Mouse (Mus musculus): ENCODE data around the gene Mrpl24. TPM values are rescaled to one million over a fixed set of nuclear protein-coding genes. Genes with fewer than 3 reads are reported as not detected.

Gene Mrpl24
- polyA plus RNA-seq (2015; fragmentation: Nextera tagmentation; extraction: Ambion mirVana) = 61.6 and 66.6 TPM in 2 replicates

DNA sequence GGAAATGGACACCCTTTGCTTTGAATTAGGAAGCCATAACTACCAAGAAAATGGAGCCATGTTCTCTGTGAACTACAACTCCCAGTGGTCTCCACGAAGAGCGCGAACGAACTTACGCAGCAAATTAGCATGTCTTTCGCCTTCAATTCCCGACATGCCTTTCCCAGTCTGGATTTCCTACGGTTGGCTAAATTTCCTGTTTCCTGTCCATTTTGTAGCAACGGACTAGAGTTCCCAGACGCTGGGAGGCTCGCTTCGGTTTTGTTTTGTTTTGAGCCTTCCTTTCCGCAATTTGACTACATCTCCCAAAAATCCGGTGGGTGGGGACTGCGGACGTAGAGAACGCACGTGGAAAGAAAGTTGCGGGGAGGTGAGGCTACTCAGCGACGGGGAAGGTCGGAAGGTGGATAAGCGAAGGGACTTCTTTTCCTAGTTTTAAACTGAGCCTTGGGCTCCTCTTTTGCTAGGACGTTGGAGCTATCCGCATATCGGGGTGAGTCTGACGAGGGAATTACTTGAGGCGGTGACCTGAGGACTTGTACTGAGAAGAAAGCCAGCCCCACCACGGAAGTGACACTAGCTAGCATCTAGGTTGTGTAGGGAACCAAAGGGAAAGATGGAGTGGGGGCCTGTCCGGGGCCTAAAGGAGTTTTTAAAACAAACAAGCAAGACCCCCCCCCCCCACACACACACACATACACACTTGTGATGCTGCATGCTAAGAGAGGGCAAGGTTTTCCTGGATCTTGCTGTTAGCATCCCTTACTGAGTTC lies at the start of gene Mrpl24:
TSS of gene Mrpl24 (plus strand) at position 171 of the 773 bp plus-strand sequence.
- H3K27me3 ChIP-seq (replicated peaks; ENCODE audit: insufficient read depth, low read length) = no peaks in the 10 kb centered on the region
- DNase-seq (ENCODE audit: low spot score) = peak; percentile 98
- no peaks in the 10 kb centered on the region for H3K4me1 ChIP-seq (ENCODE audit: insufficient read depth, low read depth, low read length)
- peak within 1 kb of the TSS; percentile 59 for H3K4me3 ChIP-seq (ENCODE audit: low read depth, low read length)
- ATAC-seq = peak; percentile 94
- H3K9ac ChIP-seq (replicated peaks; ENCODE audit: low read depth) = peak within 1 kb of the TSS; percentile 64
- H3K36me3 ChIP-seq (ENCODE audit: insufficient read depth, low read length) = peaks cover 12% of the 10 kb centered on the region
- H3K27ac ChIP-seq (ENCODE audit: low read length) = peak within 1 kb of the TSS; percentile 87
- H3K9me3 ChIP-seq (ENCODE audit: low read length) = no peaks in the 10 kb centered on the region
- WGBS = under 1% methylated on average over 30 of the region's 30 CpGs
- peak within 1 kb of the TSS; percentile 65 for H3K4me2 ChIP-seq (replicated peaks; ENCODE audit: low read depth, low read length)
- TF ChIP-seq CTCF (IDR thresholded peaks at IDR 0.05) (0 out of 2 replicates have a peak, but pooled peaks have one; percentile 6), EP300 (IDR thresholded peaks at IDR 0.05) (peak; percentile 81)

DNA sequence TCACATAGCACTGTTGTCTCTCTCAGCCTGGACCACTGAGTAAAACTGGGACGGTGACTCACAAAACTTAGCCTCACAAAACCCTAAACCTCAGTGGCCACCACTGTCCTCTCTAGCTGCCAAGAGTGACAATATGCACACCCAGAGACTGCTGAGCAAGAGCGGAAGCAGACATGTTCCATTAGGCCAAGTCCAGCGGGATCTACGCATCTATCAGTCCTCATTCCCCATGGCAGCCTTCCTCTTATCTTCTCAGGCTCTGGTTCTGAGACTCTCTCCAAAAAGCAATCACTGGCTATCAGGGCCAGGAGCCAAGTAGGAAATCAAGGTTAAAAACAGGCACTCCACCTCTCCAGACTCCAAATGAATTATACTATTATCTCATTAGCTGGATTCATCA lies 41.6 kb upstream of the Mrpl24 start:
- DNase-seq (ENCODE audit: low spot score) (no peak), ATAC-seq (no peak)
- WGBS = 88% methylated on average over 4 of the region's 4 CpGs
- Histone ChIP-seq H3K27ac (ENCODE audit: low read length) (no peak overlapping the region), H3K9ac (replicated peaks; ENCODE audit: low read depth) (no peak overlapping the region), H3K4me2 (replicated peaks; ENCODE audit: low read depth, low read length) (no peak overlapping the region), H3K4me3 (ENCODE audit: low read depth, low read length) (no peak overlapping the region), H3K9me3 (ENCODE audit: low read length) (no peaks in the 10 kb centered on the region), H3K36me3 (ENCODE audit: insufficient read depth, low read length) (no peaks in the 10 kb centered on the region), H3K27me3 (replicated peaks; ENCODE audit: insufficient read depth, low read length) (no peaks in the 10 kb centered on the region), H3K4me1 (ENCODE audit: insufficient read depth, low read depth, low read length) (no peaks in the 10 kb centered on the region)
- TF ChIP-seq CTCF (IDR thresholded peaks at IDR 0.05) (no peak), EP300 (IDR thresholded peaks at IDR 0.05) (no peak)

DNA sequence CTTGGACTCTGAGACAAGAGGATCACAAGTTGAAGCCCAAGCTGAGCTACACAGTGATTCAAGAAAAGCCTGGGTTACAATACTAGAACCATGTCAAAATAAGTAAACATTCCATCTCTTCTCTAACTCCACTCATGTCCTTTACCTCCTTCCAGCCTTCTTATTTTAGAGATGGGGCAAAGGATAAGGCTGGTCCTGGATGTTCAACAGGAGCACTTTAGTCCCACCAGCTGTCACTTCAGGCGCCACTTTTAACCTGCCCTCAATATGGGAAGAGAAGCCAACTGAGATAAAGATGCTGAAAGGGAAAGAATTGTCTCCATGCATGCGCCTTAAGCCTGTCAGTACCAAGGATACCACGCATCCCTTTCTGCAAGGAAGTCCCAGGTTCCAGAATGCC lies 35.0 kb upstream of the Mrpl24 start:
- H3K4me1 ChIP-seq (ENCODE audit: insufficient read depth, low read depth, low read length) = peaks cover 15% of the 10 kb centered on the region
- H3K4me3 ChIP-seq (ENCODE audit: low read depth, low read length) = peak overlapping the region; percentile 93
- WGBS = 0% methylated on average over 3 of the region's 3 CpGs
- H3K36me3 ChIP-seq (ENCODE audit: insufficient read depth, low read length) = no peaks in the 10 kb centered on the region
- no peak for ATAC-seq
- DNase-seq (ENCODE audit: low spot score) = no peak
- TF ChIP-seq EP300 (IDR thresholded peaks at IDR 0.05) (no peak), CTCF (IDR thresholded peaks at IDR 0.05) (no peak)
- H3K4me2 ChIP-seq (replicated peaks; ENCODE audit: low read depth, low read length) = peak overlapping the region; percentile 89
- no peaks in the 10 kb centered on the region for H3K27me3 ChIP-seq (replicated peaks; ENCODE audit: insufficient read depth, low read length)
- peak overlapping the region; percentile 89 for H3K9ac ChIP-seq (replicated peaks; ENCODE audit: low read depth)
- H3K9me3 ChIP-seq (ENCODE audit: low read length) = no peaks in the 10 kb centered on the region
- peak overlapping the region; percentile 87; the same call in 1 of the 2 replicates for H3K27ac ChIP-seq (ENCODE audit: low read length)

DNA sequence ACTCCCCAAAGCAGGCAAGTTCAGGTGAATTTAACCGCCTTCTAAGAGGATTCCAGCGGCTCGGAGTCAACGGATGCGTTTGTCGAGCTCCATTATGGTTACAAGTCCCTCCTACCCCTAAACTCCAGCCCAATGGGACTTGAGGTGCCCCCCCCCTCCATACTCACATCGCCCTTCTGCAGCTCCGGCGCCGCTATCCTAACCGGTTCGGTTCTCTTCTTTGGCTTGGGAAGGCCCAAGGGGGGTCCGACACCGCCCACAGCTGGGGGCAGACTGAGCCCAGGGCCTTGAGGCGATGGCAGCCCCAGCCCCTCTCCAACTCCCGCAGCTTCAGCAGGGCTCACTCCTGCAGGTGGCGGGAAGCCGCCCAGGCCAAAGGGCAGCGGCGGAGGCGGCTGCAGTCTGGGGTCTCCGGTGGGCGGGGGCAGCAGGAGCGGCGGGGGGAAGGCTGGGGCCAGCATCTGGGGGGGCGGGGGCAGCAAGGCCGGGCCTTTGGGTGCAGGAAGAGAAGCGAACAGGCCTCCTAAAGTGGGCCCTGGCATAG lies 34.5 kb upstream of the Mrpl24 start:
- Histone ChIP-seq H3K4me3 (ENCODE audit: low read depth, low read length) (peak overlapping the region; percentile 93), H3K4me2 (replicated peaks; ENCODE audit: low read depth, low read length) (peak overlapping the region; percentile 89), H3K9me3 (ENCODE audit: low read length) (no peaks in the 10 kb centered on the region), H3K9ac (replicated peaks; ENCODE audit: low read depth) (peak overlapping the region; percentile 89), H3K27me3 (replicated peaks; ENCODE audit: insufficient read depth, low read length) (no peaks in the 10 kb centered on the region), H3K36me3 (ENCODE audit: insufficient read depth, low read length) (no peaks in the 10 kb centered on the region), H3K4me1 (ENCODE audit: insufficient read depth, low read depth, low read length) (peaks cover 15% of the 10 kb centered on the region), H3K27ac (ENCODE audit: low read length) (peak overlapping the region; percentile 87)
- DNase-seq (ENCODE audit: low spot score) (peak; percentile 73), ATAC-seq (peak; percentile 0; the same call in 1 of the 2 replicates)
- WGBS = under 1% methylated on average over 20 of the region's 28 CpGs
- TF ChIP-seq EP300 (IDR thresholded peaks at IDR 0.05) = no peak
- no peak for TF ChIP-seq CTCF (IDR thresholded peaks at IDR 0.05)

DNA sequence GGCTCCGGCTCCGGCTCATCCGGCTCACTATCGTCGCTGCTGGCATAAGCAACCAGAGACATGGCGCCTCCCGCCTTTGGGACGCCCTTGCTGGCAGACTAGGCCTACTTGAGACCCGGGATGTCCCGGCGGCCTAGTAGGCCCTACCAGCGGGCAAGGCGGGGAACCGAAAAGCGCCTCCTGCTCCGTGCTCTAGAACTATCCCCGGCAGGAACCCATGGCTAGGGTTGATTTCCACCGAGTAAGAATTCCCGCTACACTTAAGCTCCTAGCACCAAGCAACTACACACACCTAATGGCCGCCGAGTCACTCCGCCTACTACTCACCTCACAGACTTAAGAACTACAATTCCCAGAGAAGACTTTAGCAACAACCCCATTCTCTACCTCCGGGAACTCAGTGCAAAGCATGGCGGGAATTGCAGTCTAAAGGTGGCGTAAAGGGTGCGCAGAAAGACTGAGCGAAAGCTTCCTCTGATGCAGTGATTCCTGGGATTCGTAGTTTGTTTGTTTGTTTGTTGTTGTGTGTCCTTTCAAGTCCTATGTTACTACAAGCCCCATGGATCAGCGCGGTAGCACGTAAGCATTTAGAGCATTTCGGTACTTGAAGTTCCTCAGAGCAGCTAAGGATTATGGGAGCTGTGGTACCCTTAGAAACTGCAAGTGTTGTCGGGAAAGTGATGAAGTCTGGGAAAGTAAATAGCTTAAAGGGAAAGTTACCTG lies 33.9 kb upstream of the Mrpl24 start, which contains the start of gene Prcc:
TSS of gene Prcc (minus strand) at position 328 of the 723 bp plus-strand sequence.
- DNase-seq (ENCODE audit: low spot score) = peak; percentile 100
- no peaks in the 10 kb centered on the region for H3K27me3 ChIP-seq (replicated peaks; ENCODE audit: insufficient read depth, low read length)
- H3K9ac ChIP-seq (replicated peaks; ENCODE audit: low read depth) = peak within 1 kb of the TSS; percentile 89
- peak within 1 kb of the TSS; percentile 87 for H3K27ac ChIP-seq (ENCODE audit: low read length)
- peaks cover 15% of the 10 kb centered on the region for H3K4me1 ChIP-seq (ENCODE audit: insufficient read depth, low read depth, low read length)
- H3K36me3 ChIP-seq (ENCODE audit: insufficient read depth, low read length) = no peaks in the 10 kb centered on the region
- peak within 1 kb of the TSS; percentile 93 for H3K4me3 ChIP-seq (ENCODE audit: low read depth, low read length)
- no peaks in the 10 kb centered on the region for H3K9me3 ChIP-seq (ENCODE audit: low read length)
- under 1% methylated on average over 25 of the region's 33 CpGs for WGBS
- peak; percentile 97 for ATAC-seq
- TF ChIP-seq EP300 (IDR thresholded peaks at IDR 0.05) (peak; percentile 71), CTCF (IDR thresholded peaks at IDR 0.05) (peak; percentile 29; the same call in 1 of the 2 replicates)
- H3K4me2 ChIP-seq (replicated peaks; ENCODE audit: low read depth, low read length) = peak within 1 kb of the TSS; percentile 89

DNA sequence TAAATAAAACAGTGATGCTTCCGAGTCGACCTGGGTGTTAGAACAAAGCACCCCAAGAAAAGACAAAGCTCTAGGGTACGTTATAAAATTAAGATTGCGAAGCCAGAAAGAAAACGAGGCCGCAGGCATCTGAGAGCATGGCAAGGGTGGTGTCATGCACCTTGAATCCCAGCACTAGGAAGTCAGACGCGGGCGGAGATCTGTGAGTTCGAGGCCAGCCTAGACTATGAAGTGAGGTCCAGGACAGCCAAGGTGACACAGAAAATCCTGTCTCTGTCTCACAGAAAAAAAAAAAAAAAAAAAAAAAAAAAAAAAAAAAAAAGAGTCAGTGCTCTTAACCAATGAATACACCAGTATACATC lies 33.3 kb upstream of the Mrpl24 start:
- no peak overlapping the region for H3K27ac ChIP-seq (ENCODE audit: low read length)
- WGBS = 6% methylated on average over 10 of the region's 10 CpGs
- H3K27me3 ChIP-seq (replicated peaks; ENCODE audit: insufficient read depth, low read length) = no peaks in the 10 kb centered on the region
- peak; percentile 0; the same call in 1 of the 2 replicates for ATAC-seq
- H3K9ac ChIP-seq (replicated peaks; ENCODE audit: low read depth) = no peak overlapping the region
- H3K4me2 ChIP-seq (replicated peaks; ENCODE audit: low read depth, low read length) = peak overlapping the region; percentile 89
- TF ChIP-seq CTCF (IDR thresholded peaks at IDR 0.05) = no peak
- TF ChIP-seq EP300 (IDR thresholded peaks at IDR 0.05) = no peak
- no peak for DNase-seq (ENCODE audit: low spot score)
- peak overlapping the region; percentile 38 for H3K4me3 ChIP-seq (ENCODE audit: low read depth, low read length)
- no peaks in the 10 kb centered on the region for H3K9me3 ChIP-seq (ENCODE audit: low read length)
- no peaks in the 10 kb centered on the region for H3K36me3 ChIP-seq (ENCODE audit: insufficient read depth, low read length)
- H3K4me1 ChIP-seq (ENCODE audit: insufficient read depth, low read depth, low read length) = peaks cover 15% of the 10 kb centered on the region

All from lung, postnatal 0 days (tissue).